Mouse (Mus musculus) liver, embryonic 18 days (tissue): Measurements from ENCODE around the gene Cryaa. TPM values are rescaled to one million over a fixed set of nuclear protein-coding genes. Genes with fewer than 3 reads are reported as not detected.

Experiments used
- polyA plus RNA-seq: library from polyadenylated mRNA; depleted of rRNA; stranded (reverse); fragments of >200 nt; gene quantifications from 2 replicates; pipeline ENCODE4 v1.2.3, GENCODE M21; 2012; rRNA removed

Cryaa gene
- polyA plus RNA-seq: 0.04 and 0.06 TPM in 2 replicates

DNA sequence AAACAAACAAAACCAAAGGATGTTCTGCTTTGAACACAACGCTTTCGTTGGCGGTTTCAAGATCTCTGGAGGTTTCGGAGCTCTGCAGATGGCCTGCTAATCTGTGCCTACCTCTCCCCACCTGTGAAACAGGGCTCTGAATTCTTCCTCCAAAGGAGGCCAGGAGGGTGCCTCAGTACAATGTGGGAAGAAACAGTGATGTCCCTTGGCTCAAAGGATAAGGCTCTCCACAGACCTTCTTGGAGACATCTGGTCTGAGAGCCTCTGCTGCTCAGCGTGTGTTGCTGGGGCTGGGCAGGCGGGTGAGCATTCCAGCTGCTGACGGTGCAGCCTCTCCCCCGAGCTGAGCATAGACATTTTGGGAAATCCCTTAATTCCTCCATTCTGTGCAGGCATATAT is at the start of gene Cryaa:
Gene Cryaa, plus strand, starts transcription at position 301 of the 400 bp plus-strand sequence.

DNA sequence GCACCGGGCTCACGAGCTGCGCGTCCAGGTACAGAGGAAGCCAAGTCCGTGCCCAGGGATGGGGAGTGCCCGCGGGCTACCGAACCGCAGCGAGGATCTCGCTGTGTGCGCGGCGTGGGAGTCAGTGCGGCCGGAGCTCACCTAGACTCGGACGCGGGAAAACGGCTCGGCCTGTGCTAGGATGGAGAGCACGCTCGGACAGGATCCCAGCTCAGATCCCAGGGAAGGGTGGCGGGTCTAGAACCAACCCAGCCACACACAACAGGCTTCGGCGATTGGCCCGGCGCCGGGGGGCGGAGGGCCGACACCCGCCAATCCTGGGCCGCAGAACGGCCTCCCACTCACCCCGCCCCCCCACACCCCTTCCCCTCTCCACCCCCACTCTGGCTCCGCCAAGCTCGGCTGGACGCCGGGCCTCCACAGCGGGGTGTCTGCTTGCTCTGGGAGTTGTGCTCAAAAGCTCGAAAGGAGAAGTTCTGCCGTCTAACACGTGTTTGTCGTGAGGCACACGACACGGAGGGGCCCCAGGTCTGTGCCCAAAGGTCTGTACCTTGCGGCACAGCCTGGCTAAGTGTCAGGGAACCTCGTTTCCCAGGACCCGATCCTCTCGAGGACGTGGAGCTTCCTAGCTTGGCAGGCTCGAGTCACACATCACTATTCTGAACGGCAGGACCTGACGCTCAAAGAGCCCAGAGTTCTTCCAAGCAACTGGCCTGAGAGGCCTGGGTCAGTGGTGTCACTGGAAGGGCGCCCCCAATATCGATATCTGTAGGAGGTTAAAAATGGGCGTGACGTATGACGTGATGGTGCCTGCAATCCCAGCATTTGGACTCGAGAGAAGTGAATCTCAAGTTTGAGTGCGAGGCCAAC is 40.4 kb upstream of the Cryaa start, which contains the start of gene Cbs:
Gene Cbs, minus strand, starts transcription at position 297 of the 870 bp plus-strand sequence.

DNA sequence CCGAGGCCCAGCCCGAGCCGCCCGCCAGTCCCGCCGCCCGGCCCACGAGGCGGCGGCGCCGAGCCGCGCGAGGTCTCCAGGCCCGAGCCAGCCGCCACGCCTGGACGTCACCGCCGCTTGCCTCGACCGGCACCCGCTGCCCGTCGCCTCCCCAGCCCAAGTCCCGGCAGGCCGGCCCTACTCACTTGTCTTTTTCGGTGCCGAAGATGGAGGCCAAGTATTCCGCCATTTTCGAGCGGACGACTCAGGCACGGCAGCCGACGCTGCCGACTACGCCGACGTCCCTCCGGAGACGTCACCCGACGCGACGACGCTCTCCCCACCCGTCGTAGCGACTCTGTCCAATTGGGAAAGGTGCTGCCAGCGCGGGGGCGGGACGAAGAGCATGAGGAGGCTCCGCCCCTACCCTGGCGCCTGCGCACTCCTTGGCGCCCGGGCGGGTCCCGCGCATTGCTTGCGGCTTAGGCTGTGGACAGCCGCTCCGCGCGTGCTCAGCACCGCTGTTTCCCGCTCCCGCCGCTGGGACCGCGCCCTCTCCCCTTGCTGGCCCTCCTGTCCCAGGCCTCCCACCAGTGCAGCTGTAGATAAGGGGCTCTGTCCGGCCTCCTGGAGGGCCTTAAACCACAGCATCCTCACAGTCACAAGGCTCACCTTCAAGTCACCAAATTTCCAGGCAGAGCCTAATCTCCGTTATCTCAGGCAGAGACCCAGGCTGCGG is 19.0 kb upstream of the Cryaa start, which contains the start of gene U2af1:
Gene U2af1, minus strand, starts transcription at position 425 of the 718 bp plus-strand sequence.

Other genes with a start within 250 kb of the Cryaa start
- 11.8 TPM in 2 replicates for gene Wdr4, start 157.8 kb upstream of the Cryaa start, polyA plus RNA-seq
- 95.5 and 95.7 TPM in 2 replicates for gene Ndufv3, start 157.7 kb upstream of the Cryaa start, polyA plus RNA-seq
- gene Pknox1, start 113.1 kb upstream of the Cryaa start, polyA plus RNA-seq: 6.8 and 8.2 TPM in 2 replicates
- gene Cbs, start 40.6 kb upstream of the Cryaa start, polyA plus RNA-seq: 92.3 and 98.3 TPM in 2 replicates
- 99.3 and 102 TPM in 2 replicates for gene U2af1, start 18.9 kb upstream of the Cryaa start, polyA plus RNA-seq
- 5.4 and 6.4 TPM in 2 replicates for gene Sik1, start 178.0 kb downstream of the Cryaa start, polyA plus RNA-seq